Mouse (Mus musculus) natural killer cell, adult 2 months (primary cell): ENCODE data around the gene Opalin.

Source experiments
- DNase-seq, 2 experiments: peaks; one replicate each; pipeline ENCODE4 v3.0.0; 2022; ENCODE audit warnings: low spot score in 2 of 2

Opalin gene

DNA sequence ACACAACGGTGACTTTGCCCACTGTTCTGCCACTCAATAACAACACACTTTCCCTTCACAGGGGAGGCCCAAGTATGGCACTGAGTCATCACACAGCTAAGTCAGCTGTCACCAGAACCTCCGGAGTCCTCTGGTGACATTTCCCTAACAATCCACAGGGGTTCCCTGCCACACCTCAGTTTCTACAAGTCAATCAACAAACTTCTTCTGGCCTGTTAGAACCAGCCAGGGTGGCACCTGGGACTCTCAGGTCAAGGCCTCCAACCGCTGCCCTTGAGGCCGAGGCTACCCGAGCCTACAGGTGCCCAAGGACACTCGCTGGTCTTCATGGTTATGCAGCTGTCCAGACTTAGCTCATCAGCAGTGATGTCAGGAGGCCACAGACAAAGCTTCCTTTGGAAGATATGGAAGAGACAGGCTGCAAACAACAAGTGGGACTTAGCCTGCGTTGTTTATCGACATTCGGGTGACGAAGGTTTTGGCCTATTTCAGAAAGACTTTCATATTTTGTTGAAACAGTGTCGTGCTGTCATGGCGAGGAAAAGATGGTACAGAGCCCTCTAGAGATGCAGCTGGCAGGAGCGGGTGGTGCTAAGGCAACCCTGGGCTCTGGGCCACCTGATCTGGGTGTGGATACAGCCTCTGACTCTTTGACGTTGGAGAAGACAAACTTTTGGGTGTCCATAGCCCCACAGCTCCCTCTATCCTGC, 3.0 kb downstream of the Opalin start:
- DNase-seq, result no peak

DNA sequence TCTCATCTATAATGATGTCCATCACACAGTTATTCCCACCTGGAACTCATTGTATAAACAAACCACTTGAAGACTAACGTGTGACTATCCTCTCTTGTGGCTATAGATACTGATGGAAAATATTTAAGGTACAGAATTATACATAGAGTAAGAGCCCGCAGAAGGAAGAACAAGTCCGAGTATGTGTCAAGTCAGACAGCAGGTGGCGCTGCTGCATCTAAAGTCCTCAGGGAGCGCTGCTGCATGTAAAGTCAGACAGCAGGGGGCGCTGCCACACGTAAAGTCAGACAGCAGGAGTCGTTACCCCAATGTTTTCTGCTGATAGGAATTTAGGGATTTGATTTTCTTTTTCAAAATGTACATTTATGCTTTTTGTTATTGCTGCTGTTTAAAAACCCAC, 5.4 kb downstream of the Opalin start:
- peak; percentile 76 to 88 for DNase-seq

DNA sequence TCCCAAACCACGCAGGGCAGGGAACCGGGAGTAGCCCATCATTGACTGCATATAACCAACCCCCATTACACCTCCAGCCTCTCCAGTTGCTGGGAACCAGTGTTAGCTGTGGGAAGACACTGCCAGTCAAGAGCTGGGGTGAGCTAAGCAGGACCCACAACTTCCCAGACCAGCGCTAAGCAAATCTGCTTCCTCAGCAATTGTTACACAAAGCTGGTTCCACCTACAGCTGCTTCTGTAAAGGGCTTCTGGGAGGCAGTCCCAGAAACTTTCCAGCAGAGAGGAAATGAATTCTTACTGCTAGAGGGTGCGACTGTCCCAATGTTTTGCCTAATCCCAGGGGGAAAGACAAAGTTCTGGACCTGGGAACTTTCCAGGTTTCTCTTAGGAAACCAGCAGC, 22.2 kb downstream of the Opalin start:
- no peak for DNase-seq

DNA sequence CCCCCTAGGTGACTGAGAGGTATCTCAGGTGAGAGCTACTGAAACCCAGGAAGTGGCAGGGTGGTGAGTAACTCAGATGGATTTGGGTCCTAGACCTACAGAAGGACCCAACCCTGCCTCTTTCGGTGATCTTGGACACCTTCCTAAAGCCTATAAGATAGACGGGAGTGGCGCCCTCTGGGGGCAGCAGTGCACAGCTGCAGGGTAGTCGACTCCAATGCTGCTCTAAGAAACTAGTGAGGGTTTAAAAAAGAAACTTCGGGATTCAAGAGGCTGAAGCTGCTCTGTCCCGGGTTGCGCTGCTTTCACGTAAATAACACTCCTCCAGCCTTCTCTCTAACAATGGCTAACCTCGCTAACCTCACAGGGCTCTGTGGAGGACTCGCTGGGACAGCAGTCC, 23.4 kb downstream of the Opalin start:
- peak in 1 of 2 experiments; percentile 55 for DNase-seq

DNA sequence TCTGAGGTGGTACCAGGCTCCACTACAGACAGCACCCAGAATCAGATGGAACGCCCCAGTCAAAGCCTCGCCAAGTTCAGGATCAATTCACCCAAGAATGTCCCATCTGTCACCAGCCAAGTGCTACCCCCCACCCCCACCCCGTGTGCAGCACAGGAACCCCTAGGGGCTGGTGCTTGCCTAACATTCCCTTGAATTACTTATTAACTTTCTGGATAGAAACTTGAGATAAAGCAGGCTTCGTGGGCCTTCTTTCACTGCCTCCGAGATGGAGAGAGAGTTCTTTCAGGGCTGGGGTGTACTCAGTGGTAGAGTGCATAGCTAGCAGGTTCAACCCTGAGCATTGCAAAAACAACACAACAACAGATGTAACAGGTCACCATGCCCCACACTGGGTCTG, 24.7 kb downstream of the Opalin start:
- DNase-seq, result no peak

- no peak for DNase-seq
Observed at GRCm38 (mm10) chr19:41051714-41052113, 25.2 kb downstream of the Opalin start.

DNA sequence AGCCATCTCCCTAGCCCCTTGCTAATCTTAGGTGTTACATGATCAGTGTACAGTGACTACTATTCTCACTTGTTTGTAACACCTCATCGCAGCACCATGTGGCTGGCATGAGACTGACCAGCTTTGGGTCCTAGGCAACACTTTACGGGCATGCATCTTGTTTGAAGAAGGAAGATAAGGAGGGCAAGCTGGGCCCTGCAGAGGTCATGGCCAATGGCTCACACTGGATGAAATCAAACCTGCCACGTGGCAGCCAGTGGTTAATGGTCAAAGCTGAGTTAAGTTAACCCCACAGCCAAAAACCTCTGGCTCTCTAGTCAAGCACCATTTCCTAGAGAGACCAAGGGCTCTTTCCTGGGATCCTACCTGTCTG, 28.7 kb downstream of the Opalin start:
- no peak for DNase-seq

DNA sequence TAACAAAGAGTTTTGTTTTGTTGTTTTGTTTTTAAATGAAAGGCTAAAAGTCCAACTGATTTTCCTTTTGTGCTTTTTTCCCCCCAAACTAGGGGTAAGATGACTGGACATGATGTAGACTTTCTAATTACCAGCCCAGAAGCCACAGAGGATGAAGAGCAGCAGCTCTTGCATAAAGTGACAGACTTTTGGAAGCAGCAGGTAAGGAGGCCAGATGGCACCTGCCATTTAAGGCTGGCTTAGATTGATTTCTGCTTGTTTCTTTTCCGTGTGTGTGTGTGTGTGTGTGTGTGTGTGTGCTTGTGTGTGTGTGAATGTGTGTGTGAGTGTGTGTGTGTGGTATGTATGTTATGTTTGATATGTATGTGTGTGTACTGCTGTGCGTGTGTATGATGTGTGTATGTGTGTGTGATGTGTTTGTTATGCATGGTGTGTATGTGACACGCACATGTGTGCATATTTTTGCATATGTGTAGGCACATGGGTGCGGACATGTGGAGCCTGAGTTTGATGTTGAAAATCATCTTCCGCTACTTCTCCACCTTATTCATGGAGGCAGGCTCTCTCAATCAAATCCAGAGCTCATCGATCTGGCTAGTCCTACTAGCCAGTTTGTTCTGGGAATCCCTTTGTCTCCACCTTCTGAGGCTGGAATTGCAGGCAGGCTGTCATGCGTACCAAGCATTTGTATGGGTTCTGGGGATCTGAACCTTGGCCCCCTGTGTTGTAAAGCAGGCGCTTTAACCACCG, 29.3 kb downstream of the Opalin start:
- DNase-seq, result no peak

DNA sequence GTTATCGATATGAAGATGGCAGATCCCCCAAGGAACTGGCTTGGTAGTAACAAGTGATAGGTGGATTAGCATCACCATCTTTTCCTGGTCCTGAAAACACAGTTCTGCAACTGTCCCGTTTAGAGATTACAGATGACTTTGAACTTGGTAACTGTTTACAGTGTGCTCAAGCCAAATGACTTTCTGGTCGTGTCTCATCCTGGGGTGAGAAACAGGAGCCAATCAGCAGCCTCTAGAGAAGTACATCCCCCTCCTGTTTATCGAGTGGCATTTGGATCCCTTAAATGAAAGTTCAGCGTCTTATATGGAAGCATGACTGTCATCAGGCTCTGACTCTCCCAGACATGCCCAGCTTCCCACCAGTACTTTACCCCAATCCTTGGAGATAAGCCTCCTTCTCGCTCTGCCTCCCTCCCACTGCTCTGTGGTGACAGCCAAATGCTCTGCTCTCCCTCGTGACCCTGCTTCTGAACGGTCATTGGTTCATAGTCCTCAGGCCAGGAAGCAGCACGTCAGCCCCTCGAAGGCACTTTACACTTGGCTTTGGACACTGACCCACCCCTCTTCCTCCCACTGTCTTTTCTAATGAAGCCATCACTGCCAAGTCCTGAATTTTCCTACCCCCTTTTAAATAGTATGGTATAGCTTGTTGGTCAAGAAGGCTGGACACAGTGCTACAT, 31.7 kb downstream of the Opalin start:
- DNase-seq, result no peak

- peak in 1 of 2 experiments; percentile 17 for DNase-seq
Observed at GRCm38 (mm10) chr19:41039110-41039509, 37.8 kb downstream of the Opalin start.

DNA sequence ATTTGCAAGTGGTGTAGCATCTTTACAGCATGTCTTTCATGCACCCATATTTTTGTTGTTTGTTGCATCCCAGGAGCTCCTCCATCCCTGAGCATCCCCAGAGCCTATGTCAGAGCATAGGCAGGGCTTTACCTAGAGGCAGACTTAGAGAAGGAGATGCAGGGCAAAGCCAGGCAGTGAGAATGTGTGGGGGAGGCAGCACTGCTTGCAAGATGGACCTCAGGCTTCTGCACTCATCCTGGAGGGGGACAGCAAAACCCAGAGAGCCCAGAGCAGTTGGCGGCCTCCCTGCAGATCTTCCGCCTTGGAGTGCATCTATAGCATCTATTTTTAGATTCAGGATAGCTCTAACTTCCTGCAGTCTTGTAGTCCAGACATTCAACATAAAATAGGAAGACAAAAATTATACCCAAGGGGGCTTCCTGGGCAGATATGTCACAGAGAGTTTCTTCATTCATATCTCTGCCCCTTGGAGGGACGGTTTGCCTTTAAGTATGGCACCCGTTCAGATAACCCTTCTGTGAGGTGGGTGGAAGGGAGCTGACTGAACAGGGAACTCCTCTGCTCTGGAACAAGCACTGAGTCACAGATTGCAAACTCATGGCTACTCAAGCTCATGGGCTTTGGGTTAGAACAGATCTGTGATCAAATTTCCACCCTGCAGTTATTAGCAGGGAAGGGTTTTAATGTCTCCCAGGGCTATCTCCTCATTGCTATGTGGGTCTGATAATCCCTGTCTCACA, 40.9 kb downstream of the Opalin start:
- no peak for DNase-seq

DNA sequence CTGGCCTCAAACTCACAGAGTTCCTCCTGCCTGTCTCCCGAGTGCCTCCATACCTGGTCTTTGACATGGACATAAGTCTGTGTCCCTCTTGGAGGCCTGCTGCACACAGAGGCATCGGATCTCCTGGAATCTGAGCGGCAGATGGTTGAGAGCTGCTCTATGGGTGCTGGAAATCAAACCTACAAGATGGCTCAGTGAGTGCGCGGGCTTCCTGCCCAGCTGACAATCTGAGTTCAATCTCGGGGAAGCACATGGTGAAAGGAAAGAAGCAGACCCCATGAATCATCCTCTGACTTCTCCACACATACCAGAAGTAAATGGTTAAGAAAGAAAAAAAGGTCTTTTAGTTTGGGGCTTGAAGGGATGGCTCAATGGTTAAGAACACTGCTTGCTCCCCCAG, 45.0 kb downstream of the Opalin start:
- no peak for DNase-seq

DNA sequence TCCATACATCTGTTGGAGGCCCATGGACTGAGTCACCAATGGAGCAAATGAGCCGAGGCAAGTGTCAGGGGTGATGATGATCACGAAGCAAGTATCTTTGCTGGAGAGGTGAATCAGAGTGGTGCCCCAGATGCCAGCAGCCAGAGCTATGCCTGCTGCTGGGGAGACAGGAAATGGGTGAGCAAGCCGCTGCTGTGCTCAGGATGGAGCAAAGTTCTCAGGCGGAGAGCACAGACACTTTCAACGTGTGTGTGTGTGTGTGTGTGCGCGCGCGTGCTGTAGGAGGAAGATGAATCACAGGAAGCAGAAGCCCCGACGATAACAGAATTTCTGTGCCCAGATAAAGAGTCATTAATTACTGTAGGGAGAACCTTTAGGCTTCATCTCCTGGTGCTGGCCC, 45.9 kb downstream of the Opalin start:
- peak; percentile 28 to 62 for DNase-seq

- no peak for DNase-seq
Observed at GRCm38 (mm10) chr19:41030161-41030560, 46.8 kb downstream of the Opalin start.

- no peak for DNase-seq
Observed at GRCm38 (mm10) chr19:41029219-41029618, 47.7 kb downstream of the Opalin start, which contains the start of gene Dntt. Gene Dntt (plus strand): TSS chr19:41029275.

DNA sequence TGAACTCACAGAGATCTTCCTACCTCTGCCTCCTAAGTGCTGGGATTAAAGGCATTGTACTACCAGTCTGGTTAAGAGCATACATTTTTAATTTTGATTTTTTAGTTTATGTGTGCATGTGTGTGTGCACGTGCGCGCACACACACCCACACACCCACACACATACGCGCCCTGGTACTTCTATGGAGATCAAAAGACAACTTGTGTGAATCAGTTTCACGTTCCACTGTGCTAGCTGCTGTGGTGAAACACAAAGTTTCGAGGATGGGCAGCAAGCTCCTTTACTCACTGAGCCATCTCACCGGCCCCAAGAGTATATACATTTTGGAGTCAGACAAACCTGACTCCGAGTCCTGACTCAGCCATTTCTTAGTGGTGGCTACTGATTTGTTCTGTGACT, 49.3 kb downstream of the Opalin start:
- DNase-seq, result no peak

GRCm38 (mm10) chr19:41027024-41027423, 49.9 kb downstream of the Opalin start:
- DNase-seq, result no peak

DNA sequence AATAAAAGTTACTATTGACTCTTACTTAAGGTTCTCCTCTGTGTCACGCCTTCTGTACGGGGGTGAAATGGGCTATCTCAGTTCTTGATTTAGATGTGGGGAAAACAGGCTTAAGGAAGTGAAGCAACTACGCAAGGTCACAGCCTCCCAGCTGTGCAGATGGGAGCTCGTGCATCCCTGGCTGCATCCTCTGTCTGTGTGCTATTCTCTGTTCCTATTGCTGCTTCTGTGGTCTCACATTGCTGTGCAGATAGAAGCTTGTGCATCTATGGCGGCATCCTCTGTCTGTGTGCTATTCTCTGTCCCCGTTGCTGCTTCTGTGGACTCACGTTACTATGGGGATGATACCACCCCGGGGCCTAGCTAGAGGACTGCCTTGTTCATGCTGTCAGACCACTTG, 50.4 kb downstream of the Opalin start:
- DNase-seq, result no peak

GRCm38 (mm10) chr19:41022244-41022643, 54.7 kb downstream of the Opalin start:
- no peak for DNase-seq

GRCm38 (mm10) chr19:41020537-41020936, 56.4 kb downstream of the Opalin start:
- DNase-seq, result no peak

- no peak for DNase-seq
Observed at GRCm38 (mm10) chr19:41019164-41019675, 57.7 kb downstream of the Opalin start.
